Mouse (Mus musculus) heart, adult 2 months (tissue): Measurements from ENCODE around the gene Zdhhc17.

ENCODE experiments used
- CTCF ChIP-seq: fragments of 200-600 bp; IDR thresholded peaks from 2 replicates; pipeline ENCODE4 v1.8.1; 2022; ENCODE audit warnings: antibody characterized with exemption, mild to moderate bottlenecking, moderate library complexity
- EP300 ChIP-seq: fragments of 200-500 bp; IDR thresholded peaks from 2 replicates; pipeline ENCODE4 v1.6.1; 2011; ENCODE audit warnings: low read depth, low read length, control low read depth; ENCODE audit not compliant: insufficient read depth

GRCm38 (mm10) chr10:111014476-111014875, 4.5 kb upstream of the Zdhhc17 start:
- no peak for TF ChIP-seq EP300
- no peak for TF ChIP-seq CTCF
